Mouse (Mus musculus) thymus, adult 2 months (tissue): ENCODE results near the gene Bnipl.

Source experiments
- CTCF ChIP-seq: fragments of 200-500 bp; IDR thresholded peaks from 2 replicates; pipeline ENCODE4 v1.5.1; 2012; ENCODE audit warnings: mild to moderate bottlenecking, control low read depth, low read length, moderate library complexity, borderline replicate concordance; ENCODE audit not compliant: control insufficient read depth, poor library complexity, insufficient read depth; ENCODE audit errors: extremely low read depth
- POLR2A ChIP-seq: fragments of 200-500 bp; IDR thresholded peaks from 2 replicates; pipeline ENCODE4 v1.6.1; 2012; ENCODE audit warnings: mild to moderate bottlenecking, low read length, control low read depth, moderate library complexity; ENCODE audit not compliant: control insufficient read depth, poor library complexity, insufficient read depth; ENCODE audit errors: extremely low read depth

- TF ChIP-seq CTCF, result peak; percentile 48; the same call in 1 of the 2 replicates
- TF ChIP-seq POLR2A, result peak; percentile 95; the same call in 1 of the 2 replicates
These were observed 22.7 kb downstream of the Bnipl start, which contains the start of gene Cdc42se1 for GRCm38 (mm10) chr3:95228148-95228893.
